Mouse (Mus musculus) forebrain, embryonic 15.5 days (tissue): Measurements from ENCODE around the gene Gnb3. TPM values are rescaled to one million over a fixed set of nuclear protein-coding genes. Genes with fewer than 3 reads are reported as not detected.

Source experiments
- ATAC-seq: fragments of 200-750 bp; cut with Nextera tagmentation; replicated peaks from 2 replicates; pipeline ENCODE4 v1.8.0; 2017; ENCODE audit warnings: mild to moderate bottlenecking, moderate TSS enrichment, moderate library complexity
- H3K27ac ChIP-seq: fragments of 300-500 bp; sonication (generic); replicated peaks from 2 replicates; pipeline ENCODE4 v1.5.1; 2015; ENCODE audit warnings: mild to moderate bottlenecking, inconsistent platforms
- H3K27me3 ChIP-seq: fragments of 300-500 bp; sonication (generic); 2 replicates; pipeline ENCODE4 v1.6.1; 2015; ENCODE audit warnings: inconsistent platforms
- H3K36me3 ChIP-seq: fragments of 300-500 bp; sonication (generic); 2 replicates; pipeline ENCODE4 v1.6.1; 2015; ENCODE audit warnings: mild to moderate bottlenecking, inconsistent platforms
- H3K4me1 ChIP-seq: fragments of 300-500 bp; sonication (generic); 2 replicates; pipeline ENCODE4 v1.6.1; 2015; ENCODE audit warnings: inconsistent platforms
- H3K4me2 ChIP-seq: fragments of 300-500 bp; sonication (generic); replicated peaks from 2 replicates; pipeline ENCODE4 v1.6.1; 2015; ENCODE audit warnings: mild to moderate bottlenecking, inconsistent platforms
- H3K4me3 ChIP-seq: fragments of 300-500 bp; sonication (generic); 2 replicates; pipeline ENCODE4 v1.5.1; 2015; ENCODE audit warnings: mild to moderate bottlenecking, inconsistent platforms
- H3K9ac ChIP-seq: fragments of 300-500 bp; sonication (generic); replicated peaks from 2 replicates; pipeline ENCODE4 v1.6.1; 2015; ENCODE audit warnings: mild to moderate bottlenecking, inconsistent platforms
- H3K9me3 ChIP-seq: fragments of 300-500 bp; sonication (generic); 2 replicates; pipeline ENCODE4 v1.6.1; 2016; ENCODE audit warnings: inconsistent platforms
- WGBS: fragments of 180-500 bp; shearing (Covaris S2); methylation state at CpG from one replicate; pipeline ENCODE4 v1.1.7; 2015; ENCODE audit warnings: mixed read lengths; 5-methylcytosine and 5-hydroxymethylcytosine counted together
- polyA plus RNA-seq: library from polyadenylated mRNA; unstranded; fragments of >200 nt; fragmentation: Nextera tagmentation; extraction: Ambion mirVana; gene quantifications from 2 replicates; pipeline ENCODE4 v1.2.1, GENCODE M21; 2015

Gene Gnb3
- polyA plus RNA-seq, 1 experiment from 2014 or later: 1.8 TPM

DNA sequence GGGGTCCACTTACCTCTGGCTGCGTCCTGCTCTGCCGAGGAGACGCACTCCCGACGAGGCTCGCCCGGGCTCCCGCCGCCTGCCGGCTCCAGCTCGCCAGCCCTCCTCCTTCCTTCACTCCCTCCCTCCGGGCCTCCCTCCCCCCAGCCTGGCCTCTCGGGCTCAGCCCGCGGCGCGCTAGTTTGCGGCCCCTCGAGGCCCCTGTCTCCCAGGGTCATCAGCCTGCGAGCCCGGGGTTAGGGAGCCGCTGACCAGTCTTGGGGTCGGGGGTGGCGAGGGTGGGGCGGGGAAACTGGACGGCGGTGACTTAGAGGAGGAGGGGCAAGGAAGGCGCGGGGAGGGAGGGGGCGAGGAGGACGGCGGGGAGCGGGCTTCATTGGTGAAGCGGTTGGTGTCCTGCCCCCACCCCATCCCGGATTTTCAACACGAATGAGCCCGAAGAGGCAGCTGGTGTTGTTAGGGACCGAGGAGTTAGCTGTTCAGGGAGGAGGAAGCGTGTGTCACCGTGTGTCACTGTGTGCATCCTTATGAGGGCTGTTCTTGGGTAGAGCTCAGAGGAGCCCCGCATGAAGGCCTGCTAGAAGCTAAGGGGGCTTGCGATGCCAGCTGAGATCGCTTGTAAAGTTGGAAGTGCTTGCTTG lies 23.7 kb upstream of the Gnb3 start, which contains the start of gene Gpr162:
Gene Gpr162, minus strand, starts transcription at position 326 of the 641 bp plus-strand sequence.
- Histone ChIP-seq H3K27ac (peak within 1 kb of the TSS; percentile 90), H3K27me3 (no peaks in the 10 kb centered on the region), H3K4me1 (peaks cover 54% of the 10 kb centered on the region)

DNA sequence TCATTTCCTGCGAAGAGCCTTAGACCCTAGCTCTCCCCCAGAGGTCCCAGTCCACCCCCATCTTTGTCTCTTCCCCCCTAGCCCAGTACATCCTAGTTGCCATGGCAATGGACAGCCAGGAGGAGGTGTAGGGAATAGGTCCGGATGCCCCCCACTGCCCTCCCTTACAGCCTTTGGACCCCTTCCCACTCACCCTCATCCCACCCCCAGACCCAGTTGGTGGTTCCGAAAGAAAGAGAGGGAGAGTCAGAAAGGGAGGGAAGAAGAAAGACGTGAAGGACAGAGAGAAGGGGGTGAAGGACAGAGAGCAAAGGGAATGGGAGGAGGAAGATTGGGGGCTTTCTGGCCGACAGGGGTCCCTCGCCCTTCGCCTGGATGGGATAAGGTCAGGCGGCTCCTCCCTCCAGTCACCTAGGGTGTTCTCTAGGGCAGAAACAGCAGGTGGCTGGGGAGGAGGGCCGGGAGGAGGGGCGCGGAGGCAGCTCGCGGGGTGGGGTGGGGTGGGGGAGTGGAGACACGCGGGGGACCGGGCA lies 23.1 kb upstream of the Gnb3 start:
- 2% methylated on average over 12 of the region's 16 CpGs for WGBS
- Histone ChIP-seq H3K36me3 (0 out of 2 replicates have a peak, but pooled peaks cover 3% of the 10 kb centered on the region), H3K27ac (peak overlapping the region; percentile 90), H3K27me3 (no peaks in the 10 kb centered on the region), H3K9me3 (no peaks in the 10 kb centered on the region), H3K4me1 (peaks cover 60% of the 10 kb centered on the region), H3K4me2 (peak overlapping the region; percentile 68), H3K4me3 (peak overlapping the region; percentile 51), H3K9ac (peak overlapping the region; percentile 66)
- ATAC-seq: peak; percentile 14; the same call in 1 of the 2 replicates

More for the DNA sequence above, 23.7 kb upstream of the Gnb3 start, which contains the start of gene Gpr162:
- 0 out of 2 replicates have a peak, but pooled peaks cover 2% of the 10 kb centered on the region for H3K36me3 ChIP-seq
- H3K9me3 ChIP-seq: no peaks in the 10 kb centered on the region
- H3K4me3 ChIP-seq: peak within 1 kb of the TSS; percentile 51
- peak within 1 kb of the TSS; percentile 68 for H3K4me2 ChIP-seq
- H3K9ac ChIP-seq: peak within 1 kb of the TSS; percentile 66
- peak; percentile 72 for ATAC-seq
- WGBS: under 1% methylated on average over 39 of the region's 43 CpGs

DNA sequence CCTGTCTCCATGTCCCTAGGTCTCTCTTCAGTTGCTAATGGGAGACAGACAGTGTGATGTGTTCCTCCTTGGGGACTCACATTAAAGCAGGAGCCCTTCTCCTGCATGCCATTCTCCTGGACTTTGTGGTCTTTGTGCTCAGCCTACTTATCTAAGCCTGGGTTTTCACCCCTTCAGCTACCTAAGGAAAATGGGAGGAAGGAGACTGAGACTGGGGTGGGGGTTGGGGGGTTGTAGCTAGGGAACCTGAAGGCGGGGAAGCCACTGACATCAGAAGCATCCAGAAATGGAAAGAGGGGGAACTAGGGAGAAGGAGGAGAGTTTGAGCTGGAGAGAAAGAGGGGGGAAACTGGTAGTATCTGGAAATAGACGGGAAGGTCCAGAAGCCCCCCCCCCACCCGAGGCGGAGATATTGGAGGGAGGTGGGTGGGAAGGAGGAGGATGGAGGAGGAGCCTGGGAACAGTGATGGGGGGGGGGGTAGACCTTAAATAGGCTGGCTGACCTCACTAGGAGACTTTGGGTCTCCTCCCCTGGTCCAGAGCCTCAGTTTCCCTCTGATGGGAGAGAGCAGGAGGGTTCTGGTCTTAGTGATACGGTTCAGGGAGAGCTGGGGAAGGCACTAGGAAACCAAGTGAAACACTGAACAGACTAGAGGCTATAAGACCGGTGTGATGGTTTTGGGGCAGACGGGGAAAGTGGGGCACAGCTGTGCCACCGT lies 22.5 kb upstream of the Gnb3 start:
- no peak for ATAC-seq
- H3K4me1 ChIP-seq: peaks cover 66% of the 10 kb centered on the region

DNA sequence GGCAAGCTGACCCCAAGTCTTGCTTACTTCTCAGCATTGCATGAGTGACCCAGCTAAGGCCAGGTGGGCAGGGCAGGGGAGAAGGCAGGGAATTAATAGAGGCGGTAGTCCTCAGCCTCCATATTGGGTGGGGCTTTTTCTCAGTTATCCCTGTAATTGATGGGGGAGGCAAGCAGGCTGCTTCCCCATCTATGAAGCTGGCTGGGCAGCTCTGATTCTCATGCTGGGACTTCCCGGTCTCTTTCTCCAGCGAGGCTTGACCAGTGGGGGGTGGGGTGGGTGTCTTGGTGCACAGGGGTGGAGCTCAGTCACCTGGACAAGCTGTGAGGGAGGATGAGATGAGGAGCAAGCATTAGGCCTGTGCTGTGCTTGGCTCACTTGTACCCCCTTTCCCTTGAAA lies 21.7 kb upstream of the Gnb3 start:
- Histone ChIP-seq H3K36me3 (0 out of 2 replicates have a peak, but pooled peaks cover 3% of the 10 kb centered on the region), H3K9me3 (no peaks in the 10 kb centered on the region), H3K9ac (0 out of 2 replicates have a peak overlapping the region, but pooled peaks have one; percentile 19), H3K4me3 (peak overlapping the region; percentile 5; the same call in 1 of the 2 replicates), H3K27me3 (no peaks in the 10 kb centered on the region), H3K27ac (peak overlapping the region; percentile 90; the same call in 1 of the 2 replicates), H3K4me2 (peak overlapping the region; percentile 68), H3K4me1 (peaks cover 66% of the 10 kb centered on the region)
- no peak for ATAC-seq
- WGBS: 40% methylated on average over 3 of the region's 3 CpGs

More for the DNA sequence above, 22.5 kb upstream of the Gnb3 start:
- Histone ChIP-seq H3K36me3 (0 out of 2 replicates have a peak, but pooled peaks cover 3% of the 10 kb centered on the region), H3K9me3 (no peaks in the 10 kb centered on the region), H3K27ac (peak overlapping the region; percentile 90), H3K27me3 (no peaks in the 10 kb centered on the region), H3K4me2 (peak overlapping the region; percentile 68), H3K9ac (peak overlapping the region; percentile 66), H3K4me3 (peak overlapping the region; percentile 51)
- 8% methylated on average over 8 of the region's 8 CpGs for WGBS

DNA sequence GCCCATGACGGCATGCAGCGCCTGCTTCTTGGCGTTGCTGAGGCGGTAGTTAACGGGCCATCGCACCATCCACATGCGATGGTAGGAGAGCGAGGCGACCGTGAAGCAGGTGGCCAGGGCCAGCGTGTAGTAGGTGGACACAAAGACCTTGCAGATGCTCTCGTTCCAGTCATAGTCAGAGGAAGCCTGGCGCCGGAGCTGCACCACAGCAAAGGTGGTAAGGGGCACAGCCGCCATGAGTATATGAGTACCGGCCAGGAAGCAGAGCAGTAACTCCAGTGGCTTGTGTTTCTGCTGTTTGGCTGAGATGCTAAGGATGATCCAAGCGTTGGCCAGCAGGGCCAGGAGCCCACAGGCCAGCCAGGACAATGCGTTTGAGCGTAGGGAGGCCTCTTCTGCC lies 21.2 kb upstream of the Gnb3 start:
- Histone ChIP-seq H3K27ac (no peak overlapping the region), H3K9ac (no peak overlapping the region), H3K4me1 (peaks cover 69% of the 10 kb centered on the region), H3K36me3 (0 out of 2 replicates have a peak, but pooled peaks cover 3% of the 10 kb centered on the region), H3K9me3 (no peaks in the 10 kb centered on the region), H3K4me3 (0 out of 2 replicates have a peak overlapping the region, but pooled peaks have one; percentile 5), H3K27me3 (no peaks in the 10 kb centered on the region), H3K4me2 (peak overlapping the region; percentile 68; the same call in 1 of the 2 replicates)
- WGBS: 81% methylated on average over 19 of the region's 19 CpGs
- ATAC-seq: no peak

DNA sequence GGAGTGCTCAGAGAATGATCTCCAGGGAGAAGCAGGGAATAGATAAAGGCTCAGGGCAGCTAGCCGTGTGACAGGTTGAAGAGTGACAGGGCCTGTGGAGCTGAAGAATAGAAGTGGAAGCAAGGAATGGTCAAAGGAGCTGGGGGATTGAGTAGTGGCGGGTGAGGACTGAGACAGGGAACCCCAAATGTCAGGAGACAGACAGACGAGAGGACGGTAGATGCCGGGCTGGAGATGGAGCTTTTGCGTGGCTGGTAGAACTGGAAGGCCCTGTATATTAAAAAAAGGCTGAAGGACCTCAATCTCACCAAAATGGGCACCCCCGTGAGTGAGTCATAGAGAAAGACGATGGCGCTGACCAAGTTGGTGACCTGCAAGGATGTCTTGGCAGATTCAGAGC lies 20.4 kb upstream of the Gnb3 start:
- Histone ChIP-seq H3K9ac (peak overlapping the region; percentile 19; the same call in 1 of the 2 replicates), H3K4me1 (peaks cover 75% of the 10 kb centered on the region), H3K36me3 (0 out of 2 replicates have a peak, but pooled peaks cover 3% of the 10 kb centered on the region), H3K27ac (peak overlapping the region; percentile 58; the same call in 1 of the 2 replicates), H3K27me3 (no peaks in the 10 kb centered on the region), H3K4me2 (no peak overlapping the region), H3K4me3 (no peak overlapping the region), H3K9me3 (no peaks in the 10 kb centered on the region)
- WGBS: 73% methylated on average over 9 of the region's 9 CpGs
- no peak for ATAC-seq

DNA sequence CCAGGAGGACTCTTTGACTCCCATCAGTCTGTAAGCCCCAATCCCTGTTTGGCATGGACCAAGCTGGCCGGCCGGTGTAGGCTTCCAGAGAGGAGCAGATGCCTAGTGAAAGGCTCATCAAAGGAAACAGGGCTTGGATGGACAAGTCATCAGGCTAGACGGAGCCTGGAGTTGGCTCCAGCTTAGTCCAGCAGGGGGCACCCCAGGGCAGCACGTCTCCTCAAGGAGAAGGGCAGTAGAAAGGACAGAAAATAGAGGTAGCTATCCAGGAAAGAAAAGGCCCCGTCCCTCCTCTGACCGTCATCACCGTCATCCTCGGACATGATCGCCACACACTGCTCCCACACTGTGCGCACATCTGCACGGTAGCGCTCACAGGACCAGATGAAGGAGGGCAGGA lies 19.6 kb upstream of the Gnb3 start:
- peak overlapping the region; percentile 58 for H3K27ac ChIP-seq
- no peak for ATAC-seq
- no peaks in the 10 kb centered on the region for H3K27me3 ChIP-seq
- peaks cover 68% of the 10 kb centered on the region for H3K4me1 ChIP-seq
- H3K36me3 ChIP-seq: 0 out of 2 replicates have a peak, but pooled peaks cover 3% of the 10 kb centered on the region
- WGBS: 10% methylated on average over 12 of the region's 12 CpGs
- no peak overlapping the region; the same call in 1 of the 2 replicates for H3K4me3 ChIP-seq
- H3K9me3 ChIP-seq: no peaks in the 10 kb centered on the region
- H3K9ac ChIP-seq: peak overlapping the region; percentile 19; the same call in 1 of the 2 replicates
- peak overlapping the region; percentile 21 for H3K4me2 ChIP-seq

DNA sequence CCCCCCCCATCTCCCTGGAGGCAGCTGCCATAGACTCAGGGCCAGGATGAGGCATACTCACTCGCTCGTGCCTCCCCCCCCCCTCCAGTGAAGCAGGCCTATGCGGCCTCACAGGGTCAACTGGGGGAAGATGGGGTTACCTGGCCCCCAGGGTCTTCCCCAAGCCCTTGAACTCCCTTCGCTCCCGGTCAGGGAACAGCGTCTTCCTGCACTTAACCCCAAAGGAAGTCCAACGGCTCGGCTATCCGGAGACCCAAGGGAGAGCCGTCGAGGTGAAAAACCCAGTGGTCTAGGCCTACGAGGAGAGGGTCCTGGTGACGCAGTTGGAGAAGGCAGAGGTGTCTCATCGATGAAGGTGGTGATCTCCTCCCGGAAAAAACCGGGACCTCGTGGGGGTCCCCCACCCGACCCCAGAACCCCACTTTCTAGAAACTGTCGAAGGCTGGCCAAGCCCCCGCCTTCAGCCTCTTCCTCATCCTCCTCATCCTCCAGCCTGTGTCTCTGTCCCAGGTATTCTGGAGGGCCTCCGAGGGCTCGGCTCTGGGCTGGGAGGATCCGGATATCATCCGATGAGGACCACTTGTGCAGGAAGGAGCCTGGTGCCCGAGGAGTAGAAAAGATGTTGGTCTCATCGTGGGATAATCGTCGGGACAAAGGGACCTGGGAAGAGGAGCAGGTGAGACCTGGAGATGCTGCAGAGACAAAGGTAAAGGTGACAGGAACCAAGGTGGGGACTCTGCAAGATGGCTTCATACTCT lies 18.7 kb upstream of the Gnb3 start:
- H3K4me3 ChIP-seq: no peak overlapping the region
- H3K27me3 ChIP-seq: no peaks in the 10 kb centered on the region
- 82% methylated on average over 28 of the region's 28 CpGs for WGBS
- H3K36me3 ChIP-seq: 0 out of 2 replicates have a peak, but pooled peaks cover 3% of the 10 kb centered on the region
- ATAC-seq: no peak
- no peak overlapping the region for H3K27ac ChIP-seq
- H3K9me3 ChIP-seq: no peaks in the 10 kb centered on the region
- H3K9ac ChIP-seq: no peak overlapping the region
- H3K4me2 ChIP-seq: 0 out of 2 replicates have a peak overlapping the region, but pooled peaks have one; percentile 68
- H3K4me1 ChIP-seq: peaks cover 61% of the 10 kb centered on the region

DNA sequence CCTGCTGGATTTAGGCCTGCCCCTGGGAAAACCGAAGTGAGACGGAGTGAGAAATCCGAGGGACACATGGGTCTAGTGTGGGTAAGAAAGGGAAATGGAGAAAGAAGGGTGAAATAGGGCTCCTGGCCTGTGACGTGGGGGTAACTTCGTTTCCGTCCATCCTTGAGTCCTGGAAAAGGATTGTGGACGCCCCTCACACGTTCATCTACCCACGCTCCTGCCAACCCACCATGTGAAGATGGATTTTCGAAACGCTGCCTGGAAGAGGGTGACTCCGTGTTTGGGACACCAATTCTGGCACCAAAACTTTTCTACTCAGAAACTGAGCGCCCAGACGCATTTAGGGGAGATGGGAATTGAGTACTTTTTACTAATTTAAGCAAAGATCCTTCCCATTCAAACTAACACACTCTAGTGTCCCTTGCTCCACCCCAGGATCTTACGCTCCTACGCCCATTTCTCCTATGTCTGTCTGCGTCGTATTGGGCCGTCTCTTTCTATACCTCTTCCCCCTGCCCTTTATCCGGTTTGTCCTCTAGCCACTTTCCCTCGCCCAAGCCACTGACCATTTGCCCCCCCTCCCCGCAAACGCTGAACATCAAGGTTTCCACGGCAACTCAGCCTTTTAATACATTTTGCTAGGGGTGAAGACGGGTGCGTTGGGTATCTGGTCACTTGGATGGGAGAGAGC lies 17.9 kb upstream of the Gnb3 start:
- ATAC-seq: no peak
- Histone ChIP-seq H3K9me3 (no peaks in the 10 kb centered on the region), H3K9ac (peak overlapping the region; percentile 97), H3K27me3 (no peaks in the 10 kb centered on the region), H3K27ac (peak overlapping the region; percentile 99), H3K4me2 (peak overlapping the region; percentile 68), H3K4me3 (peak overlapping the region; percentile 82), H3K4me1 (peaks cover 57% of the 10 kb centered on the region), H3K36me3 (peaks cover 3% of the 10 kb centered on the region; the same call in 1 of the 2 replicates)
- 22% methylated on average over 26 of the region's 26 CpGs for WGBS

DNA sequence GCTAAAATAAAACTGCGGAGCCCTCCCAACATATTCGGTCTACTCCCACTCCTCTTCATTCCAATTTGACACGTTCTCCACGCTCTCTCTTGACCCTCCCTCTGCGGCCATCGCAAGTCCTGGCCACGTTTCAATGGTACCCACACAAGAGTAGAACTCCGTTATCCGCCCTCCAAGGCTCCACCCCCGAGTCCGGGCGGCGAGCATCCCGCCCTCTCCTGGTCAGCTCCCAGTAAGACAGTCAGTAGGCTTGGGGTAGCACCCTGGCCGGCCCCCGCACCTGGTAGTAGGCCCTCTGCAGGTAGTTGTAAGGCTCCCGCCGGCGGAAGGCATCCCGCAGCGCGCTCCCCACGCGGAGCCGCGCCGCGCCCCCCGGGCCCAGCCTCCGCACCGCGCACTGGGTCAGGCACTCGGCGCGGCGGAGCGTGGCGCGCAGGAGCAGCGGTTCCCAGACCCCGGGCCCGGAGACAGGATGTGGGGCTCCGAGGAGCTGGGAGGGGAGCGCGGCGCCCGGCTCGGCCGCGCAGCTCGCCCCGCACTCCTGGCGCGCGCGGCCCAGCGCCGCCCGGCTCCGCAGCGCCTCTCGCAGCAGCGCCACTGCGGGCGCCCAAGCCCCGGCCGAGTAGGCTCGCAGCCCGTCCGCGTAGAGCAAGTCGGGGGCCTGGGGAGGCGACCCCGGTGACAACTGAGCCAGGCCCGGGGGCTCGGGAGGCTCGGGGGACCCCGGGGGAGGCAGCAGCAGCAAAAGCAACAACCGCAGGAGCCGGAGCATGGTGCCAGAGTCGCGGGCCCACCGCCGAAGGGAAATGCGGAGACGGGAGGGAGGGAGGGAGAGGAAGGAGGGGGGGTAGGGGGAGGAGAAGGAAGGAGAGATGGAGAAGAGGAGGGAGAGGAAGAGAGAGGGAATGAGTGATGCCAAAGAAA lies 17.1 kb upstream of the Gnb3 start, which contains the start of gene P3h3:
Gene P3h3, minus strand, starts transcription at position 837 of the 924 bp plus-strand sequence.
- Histone ChIP-seq H3K36me3 (peaks cover 7% of the 10 kb centered on the region; the same call in 1 of the 2 replicates), H3K9me3 (no peaks in the 10 kb centered on the region), H3K4me1 (peaks cover 48% of the 10 kb centered on the region), H3K4me3 (peak within 1 kb of the TSS; percentile 82), H3K27me3 (no peaks in the 10 kb centered on the region), H3K27ac (peak within 1 kb of the TSS; percentile 99), H3K9ac (peak within 1 kb of the TSS; percentile 97), H3K4me2 (peak within 1 kb of the TSS; percentile 68)
- WGBS: under 1% methylated on average over 81 of the region's 86 CpGs
- peak; percentile 86 for ATAC-seq
